Mouse (Mus musculus) stomach, embryonic 14.5 days (tissue): ENCODE measurements around the gene Aim2. TPM values are rescaled to one million over a fixed set of nuclear protein-coding genes. Genes with fewer than 3 reads are reported as not detected.

Source experiments
- ATAC-seq: fragments of 200-750 bp; cut with Nextera tagmentation; 2 replicates; pipeline ENCODE4 v1.8.0; 2017; ENCODE audit warnings: low read depth, moderate TSS enrichment; ENCODE audit not compliant: insufficient number of reproducible peaks, insufficient read depth, low FRiP score
- H3K27ac ChIP-seq: fragments of 300-500 bp; sonication (generic); 2 replicates; pipeline ENCODE4 v1.5.1; 2014; ENCODE audit warnings: mild to moderate bottlenecking, low read length, moderate library complexity, mixed read lengths
- H3K27me3 ChIP-seq: fragments of 300-500 bp; sonication (generic); 2 replicates; pipeline ENCODE4 v1.6.1; 2014; ENCODE audit warnings: low read length, control low read depth, mixed read lengths; ENCODE audit not compliant: control insufficient read depth, insufficient read depth
- H3K36me3 ChIP-seq: fragments of 300-500 bp; sonication (generic); 2 replicates; pipeline ENCODE4 v1.6.1; 2014; ENCODE audit warnings: mild to moderate bottlenecking, control low read depth, low read length, moderate library complexity, mixed read lengths; ENCODE audit not compliant: control insufficient read depth, insufficient read depth
- H3K4me1 ChIP-seq: fragments of 300-500 bp; sonication (generic); 2 replicates; pipeline ENCODE4 v1.6.1; 2014; ENCODE audit warnings: low read length, control low read depth, mixed read lengths; ENCODE audit not compliant: control insufficient read depth, insufficient read depth
- H3K4me2 ChIP-seq: fragments of 300-500 bp; sonication (generic); replicated peaks from 2 replicates; pipeline ENCODE4 v1.6.1; 2014; ENCODE audit warnings: low read depth, low read length, control low read depth
- H3K4me3 ChIP-seq: fragments of 300-500 bp; sonication (generic); 2 replicates; pipeline ENCODE4 v1.5.1; 2014; ENCODE audit warnings: low read depth, low read length, control low read depth
- H3K9ac ChIP-seq: fragments of 300-500 bp; sonication (generic); replicated peaks from 2 replicates; pipeline ENCODE4 v1.6.1; 2014; ENCODE audit warnings: low read depth, mild to moderate bottlenecking, control low read depth, low read length, moderate library complexity, mixed read lengths
- H3K9me3 ChIP-seq: fragments of 300-500 bp; sonication (generic); 2 replicates; pipeline ENCODE4 v1.6.1; 2016; ENCODE audit warnings: low read depth, low read length, control low read depth; ENCODE audit not compliant: control insufficient read depth
- WGBS: fragments of 180-500 bp; shearing (Covaris S2); extraction: QIAGEN DNeasy Blood & Tissue Kit; methylation state at CpG from one replicate; pipeline ENCODE4 v1.1.7; 2014; 5-methylcytosine and 5-hydroxymethylcytosine counted together
- polyA plus RNA-seq: library from polyadenylated mRNA; unstranded; fragments of >200 nt; fragmentation: Nextera tagmentation; extraction: Ambion mirVana; gene quantifications from 2 replicates; pipeline ENCODE4 v1.2.1, GENCODE M21; 2014

Gene Aim2
- polyA plus RNA-seq, 1 experiment from 2014 or later, result 2.2 TPM

GRCm38 (mm10) chr1:173335903-173336302, 14.8 kb upstream of the Aim2 start:
- WGBS, result 46% methylated on average over 11 of the region's 11 CpGs
- Histone ChIP-seq H3K9ac (no peak overlapping the region), H3K27me3 (no peaks in the 10 kb centered on the region), H3K27ac (no peak overlapping the region), H3K4me2 (no peak overlapping the region), H3K4me3 (no peak overlapping the region), H3K4me1 (no peaks in the 10 kb centered on the region), H3K36me3 (no peaks in the 10 kb centered on the region), H3K9me3 (no peaks in the 10 kb centered on the region)
- ATAC-seq, result no peak

DNA sequence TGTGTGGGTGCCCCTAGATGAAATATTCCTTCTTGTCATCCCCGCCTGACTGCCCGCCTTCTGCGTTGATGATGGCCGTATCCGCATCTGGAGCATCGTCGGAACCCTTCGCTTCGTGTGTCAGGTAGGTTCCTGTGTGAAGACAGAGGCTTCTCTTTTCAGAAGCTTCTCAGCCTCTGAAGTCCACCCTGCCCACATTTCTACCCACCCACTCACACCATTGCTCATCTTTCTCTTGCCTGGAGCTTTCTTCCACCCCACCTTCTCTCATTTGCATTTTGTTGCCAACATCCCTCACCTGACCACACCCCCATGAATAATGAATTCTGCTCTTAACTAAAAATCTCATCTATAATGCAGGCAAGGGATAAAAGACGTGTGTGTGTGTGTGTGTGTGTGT, 13.7 kb upstream of the Aim2 start:
- no peak overlapping the region for H3K27ac ChIP-seq
- H3K36me3 ChIP-seq, result no peaks in the 10 kb centered on the region
- no peak overlapping the region for H3K9ac ChIP-seq
- WGBS, result 89% methylated on average over 10 of the region's 10 CpGs
- H3K4me3 ChIP-seq, result no peak overlapping the region
- ATAC-seq, result no peak
- no peak overlapping the region for H3K4me2 ChIP-seq
- H3K4me1 ChIP-seq, result no peaks in the 10 kb centered on the region
- no peaks in the 10 kb centered on the region for H3K27me3 ChIP-seq
- no peaks in the 10 kb centered on the region for H3K9me3 ChIP-seq

DNA sequence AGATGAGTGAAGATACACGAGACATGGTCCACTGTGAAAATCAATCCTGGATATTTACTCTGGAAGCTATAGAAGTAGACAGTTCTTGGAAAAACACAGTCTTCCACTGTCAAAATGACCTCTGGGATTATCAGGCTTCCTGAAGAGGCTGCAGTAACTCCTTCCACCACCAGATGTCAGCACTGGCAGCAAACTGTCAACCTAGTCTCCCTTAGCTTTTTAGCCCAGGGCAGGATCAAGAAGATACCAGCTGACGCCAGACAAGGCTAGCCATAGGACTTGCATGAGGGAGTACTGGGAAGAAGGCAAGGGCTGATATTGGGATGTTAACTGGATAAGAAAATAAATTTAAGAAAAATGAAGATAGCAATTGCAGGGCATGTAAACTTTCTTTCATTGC, 11.1 kb upstream of the Aim2 start:
- 9% methylated on average over 2 of the region's 2 CpGs for WGBS
- Histone ChIP-seq H3K27ac (no peak overlapping the region), H3K4me1 (no peaks in the 10 kb centered on the region), H3K9me3 (no peaks in the 10 kb centered on the region), H3K36me3 (no peaks in the 10 kb centered on the region), H3K9ac (no peak overlapping the region), H3K4me3 (no peak overlapping the region), H3K27me3 (no peaks in the 10 kb centered on the region), H3K4me2 (no peak overlapping the region)
- peak; percentile 58; the same call in 1 of the 2 replicates for ATAC-seq

- no peak for ATAC-seq
- no peaks in the 10 kb centered on the region for H3K4me1 ChIP-seq
- no peaks in the 10 kb centered on the region for H3K36me3 ChIP-seq
- no peak overlapping the region for H3K9ac ChIP-seq
- H3K27ac ChIP-seq, result no peak overlapping the region
- no peak overlapping the region for H3K4me3 ChIP-seq
- no peaks in the 10 kb centered on the region for H3K9me3 ChIP-seq
- H3K4me2 ChIP-seq, result no peak overlapping the region
- 80% methylated on average over 1 of the region's 1 CpGs for WGBS
- no peaks in the 10 kb centered on the region for H3K27me3 ChIP-seq
Measured at GRCm38 (mm10) chr1:173342425-173342824, 8.3 kb upstream of the Aim2 start.

DNA sequence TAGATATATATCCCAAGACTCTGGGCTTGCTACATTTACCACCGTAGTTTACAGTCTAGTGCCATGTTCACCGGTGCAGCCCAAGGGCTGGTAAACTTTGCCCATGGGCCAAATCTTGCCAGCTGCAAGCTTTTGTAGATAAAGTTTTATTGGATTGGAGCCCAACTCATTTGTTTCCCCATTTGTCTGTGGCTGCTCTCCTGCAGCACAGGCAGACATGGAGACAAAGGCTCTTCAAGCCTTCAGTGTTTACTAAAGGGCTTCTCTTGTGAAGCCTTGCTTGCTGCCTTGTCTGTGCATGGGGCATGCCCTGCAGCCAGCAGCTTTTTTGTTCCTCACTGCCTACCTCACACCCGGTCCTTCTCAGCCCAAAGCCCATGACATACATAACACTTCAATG, 6.7 kb upstream of the Aim2 start:
- 75% methylated on average over 3 of the region's 3 CpGs for WGBS
- H3K9me3 ChIP-seq, result no peaks in the 10 kb centered on the region
- no peak overlapping the region for H3K9ac ChIP-seq
- no peak for ATAC-seq
- no peak overlapping the region for H3K4me2 ChIP-seq
- H3K4me1 ChIP-seq, result no peaks in the 10 kb centered on the region
- H3K36me3 ChIP-seq, result no peaks in the 10 kb centered on the region
- H3K27me3 ChIP-seq, result no peaks in the 10 kb centered on the region
- H3K27ac ChIP-seq, result no peak overlapping the region
- no peak overlapping the region for H3K4me3 ChIP-seq

DNA sequence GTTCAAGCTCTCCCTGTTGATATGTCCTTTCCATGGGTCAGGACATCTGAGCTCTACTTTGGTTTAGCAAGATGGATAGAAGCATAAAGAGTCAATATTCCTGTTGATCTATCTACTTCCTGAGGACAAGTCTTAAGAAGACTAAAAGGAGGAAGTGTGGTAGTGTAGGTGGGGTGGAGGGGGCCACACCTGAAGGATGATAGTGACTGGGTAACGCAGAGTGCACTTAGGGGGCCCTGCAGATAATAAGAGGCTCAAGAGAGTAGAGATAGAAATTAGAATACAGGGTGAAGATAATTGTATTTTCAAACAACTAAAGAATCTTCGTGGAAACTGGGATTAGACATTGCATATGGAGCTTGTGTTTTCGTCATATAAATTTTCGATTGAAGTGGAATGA, 5.6 kb upstream of the Aim2 start:
- H3K4me3 ChIP-seq, result no peak overlapping the region
- no peak overlapping the region for H3K9ac ChIP-seq
- no peak overlapping the region for H3K4me2 ChIP-seq
- WGBS, result 86% methylated on average over 4 of the region's 4 CpGs
- no peaks in the 10 kb centered on the region for H3K27me3 ChIP-seq
- H3K27ac ChIP-seq, result no peak overlapping the region
- no peaks in the 10 kb centered on the region for H3K9me3 ChIP-seq
- no peaks in the 10 kb centered on the region for H3K36me3 ChIP-seq
- H3K4me1 ChIP-seq, result no peaks in the 10 kb centered on the region
- ATAC-seq, result no peak

GRCm38 (mm10) chr1:173348527-173348926, 2.2 kb upstream of the Aim2 start:
- WGBS, result 36% methylated on average over 1 of the region's 1 CpGs
- ATAC-seq, result no peak
- no peak overlapping the region for H3K27ac ChIP-seq
- H3K4me1 ChIP-seq, result no peaks in the 10 kb centered on the region
- no peak overlapping the region for H3K4me2 ChIP-seq
- H3K9me3 ChIP-seq, result no peaks in the 10 kb centered on the region
- H3K4me3 ChIP-seq, result no peak overlapping the region
- H3K27me3 ChIP-seq, result no peaks in the 10 kb centered on the region
- no peak overlapping the region for H3K9ac ChIP-seq
- no peaks in the 10 kb centered on the region for H3K36me3 ChIP-seq

GRCm38 (mm10) chr1:173349192-173349591, 1.5 kb upstream of the Aim2 start:
- H3K27me3 ChIP-seq, result no peaks in the 10 kb centered on the region
- no peaks in the 10 kb centered on the region for H3K4me1 ChIP-seq
- no peak overlapping the region for H3K27ac ChIP-seq
- H3K4me3 ChIP-seq, result no peak overlapping the region
- no peak overlapping the region for H3K9ac ChIP-seq
- no peaks in the 10 kb centered on the region for H3K36me3 ChIP-seq
- no peaks in the 10 kb centered on the region for H3K9me3 ChIP-seq
- H3K4me2 ChIP-seq, result no peak overlapping the region
- ATAC-seq, result no peak
- 72% methylated on average over 5 of the region's 5 CpGs for WGBS

DNA sequence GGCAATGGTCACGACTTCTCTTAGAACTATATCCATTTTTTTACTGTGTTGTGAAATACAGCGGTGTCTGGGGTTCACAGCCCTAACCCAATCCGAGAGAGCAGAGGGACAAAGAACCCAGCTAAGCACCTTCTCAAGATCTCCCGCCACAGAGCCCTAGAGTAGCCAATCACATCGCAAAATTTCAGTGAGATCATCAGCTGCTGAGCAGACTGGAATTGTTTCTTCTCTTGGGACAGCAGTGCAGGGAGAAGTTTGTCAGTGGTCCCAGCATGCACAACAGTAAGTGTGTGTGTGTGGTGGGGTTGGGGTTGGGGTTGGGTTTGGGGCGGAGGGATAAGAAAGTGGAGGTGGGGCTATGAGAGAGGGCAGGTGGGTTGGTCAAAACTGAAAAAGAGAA, 733 bp upstream of the Aim2 start:
- Histone ChIP-seq H3K9me3 (no peaks in the 10 kb centered on the region), H3K27me3 (no peaks in the 10 kb centered on the region), H3K9ac (no peak overlapping the region; the same call in 1 of the 2 replicates), H3K4me2 (peak overlapping the region; percentile 47), H3K4me3 (peak overlapping the region; percentile 16), H3K36me3 (no peaks in the 10 kb centered on the region), H3K4me1 (no peaks in the 10 kb centered on the region), H3K27ac (no peak overlapping the region)
- ATAC-seq, result peak; percentile 84
- WGBS, result 4% methylated on average over 6 of the region's 6 CpGs
